Mouse (Mus musculus): ENCODE data around the gene Gm20696.

- TF ChIP-seq POLR2A (IDR thresholded peaks at IDR 0.05; ENCODE audit: low read depth, low read length) (no peak), CTCF (IDR thresholded peaks at IDR 0.05; ENCODE audit: extremely low read depth, insufficient read depth, insufficient read length, insufficient replicate concordance) (no peak)
Measured at GRCm38 (mm10) chr6:99295495-99295894, 371.1 kb downstream of the Gm20696 start.
